Mouse (Mus musculus) heart, postnatal 0 days (tissue): ENCODE measurements around the gene Lcn8.

Experiments used
- CTCF ChIP-seq: IDR thresholded peaks from 2 replicates; pipeline ENCODE4 v1.5.1; 2016; ENCODE audit warnings: antibody characterized with exemption, control low read depth, low read depth
- EP300 ChIP-seq: IDR thresholded peaks from 2 replicates; pipeline ENCODE4 v1.6.1; 2016; ENCODE audit warnings: antibody characterized with exemption, low read depth

DNA sequence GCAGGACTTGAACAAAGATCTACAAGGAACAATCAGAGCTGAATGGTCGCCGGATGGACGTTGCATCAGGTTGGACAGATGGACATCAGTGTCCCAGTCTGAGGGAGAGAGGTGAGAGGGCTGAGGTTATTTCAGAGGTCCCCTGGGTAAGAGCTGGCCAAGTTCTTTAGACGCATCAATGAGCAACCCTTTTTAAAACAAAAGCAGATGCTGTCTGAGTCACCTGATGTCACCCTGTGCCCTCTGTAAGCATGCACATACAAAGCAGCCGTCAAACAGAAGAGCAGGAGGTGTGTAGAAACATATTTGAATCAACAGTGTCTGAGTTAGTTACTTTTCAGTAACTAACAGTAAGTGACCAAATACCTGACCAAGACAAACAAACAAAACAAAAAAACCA, 11.2 kb downstream of the Lcn8 start:
- TF ChIP-seq CTCF (no peak), EP300 (no peak)
